Mouse (Mus musculus) testis, adult 2 months (tissue): ENCODE data around the gene Rb1. TPM values are rescaled to one million over a fixed set of nuclear protein-coding genes. Genes with fewer than 3 reads are reported as not detected.

Experiments used
- H3K27ac ChIP-seq: fragments of 200-500 bp; 2 replicates; pipeline ENCODE4 v1.5.1; 2012; ENCODE audit warnings: low read depth, low read length; ENCODE audit not compliant: control insufficient read depth, insufficient read depth
- H3K27me3 ChIP-seq: fragments of 200-500 bp; 2 replicates; pipeline ENCODE4 v1.6.1; 2012; ENCODE audit warnings: mild to moderate bottlenecking, low read length, moderate library complexity; ENCODE audit not compliant: control insufficient read depth, insufficient read depth
- H3K36me3 ChIP-seq: fragments of 200-500 bp; 2 replicates; pipeline ENCODE4 v1.6.1; 2012; ENCODE audit warnings: mild to moderate bottlenecking, low read length; ENCODE audit not compliant: control insufficient read depth, insufficient read depth
- H3K4me1 ChIP-seq: fragments of 200-500 bp; 2 replicates; pipeline ENCODE4 v1.6.1; 2012; ENCODE audit warnings: low read length; ENCODE audit not compliant: control insufficient read depth, insufficient read depth
- H3K4me3 ChIP-seq: fragments of 200-500 bp; 2 replicates; pipeline ENCODE4 v1.5.1; 2012; ENCODE audit warnings: low read depth, mild to moderate bottlenecking, low read length, moderate library complexity, mixed read lengths; ENCODE audit not compliant: control insufficient read depth
- CTCF ChIP-seq: fragments of 200-500 bp; IDR thresholded peaks from 2 replicates; pipeline ENCODE4 v1.5.1; 2012; ENCODE audit warnings: low read depth, mild to moderate bottlenecking, inconsistent platforms, low read length, moderate library complexity; ENCODE audit not compliant: control insufficient read depth, insufficient read depth, insufficient replicate concordance
- POLR2A ChIP-seq: fragments of 200-500 bp; IDR thresholded peaks from 2 replicates; pipeline ENCODE4 v1.6.1; 2012; ENCODE audit warnings: low read depth, mild to moderate bottlenecking, inconsistent platforms, low read length, moderate library complexity; ENCODE audit not compliant: control insufficient read depth
- polyA plus RNA-seq: library from polyadenylated mRNA; depleted of rRNA; stranded (reverse); fragments of >200 nt; gene quantifications from 2 replicates; pipeline ENCODE4 v1.2.3, GENCODE M21; 2012

Gene Rb1
- polyA plus RNA-seq, 1 experiment, result 6.4 TPM

DNA sequence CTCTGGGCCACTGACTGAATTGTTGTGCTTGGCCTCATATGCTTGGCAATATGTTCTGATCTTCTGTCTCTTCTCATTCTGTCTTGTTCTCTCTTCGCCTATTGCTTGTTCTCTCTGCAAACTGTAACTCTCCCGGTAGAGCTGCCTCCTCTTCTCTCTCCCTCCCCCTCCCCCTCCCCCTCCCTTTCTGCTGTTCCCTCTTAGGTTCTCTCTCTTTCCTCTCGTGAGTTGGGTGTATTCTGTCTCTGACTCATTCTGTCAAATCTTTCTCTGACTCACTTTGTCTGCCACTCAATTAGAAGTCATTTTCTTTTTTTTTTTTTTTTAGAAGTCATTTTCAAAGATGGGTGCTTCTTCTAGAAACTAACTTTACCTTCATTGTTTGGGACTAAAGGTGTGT, 178.9 kb downstream of the Rb1 start:
- no peak overlapping the region for H3K27ac ChIP-seq
- TF ChIP-seq POLR2A (no peak), CTCF (no peak)
- no peaks in the 10 kb centered on the region for H3K36me3 ChIP-seq
- no peak overlapping the region for H3K4me3 ChIP-seq
- H3K27me3 ChIP-seq, result no peaks in the 10 kb centered on the region
- peaks cover 4% of the 10 kb centered on the region for H3K4me1 ChIP-seq

DNA sequence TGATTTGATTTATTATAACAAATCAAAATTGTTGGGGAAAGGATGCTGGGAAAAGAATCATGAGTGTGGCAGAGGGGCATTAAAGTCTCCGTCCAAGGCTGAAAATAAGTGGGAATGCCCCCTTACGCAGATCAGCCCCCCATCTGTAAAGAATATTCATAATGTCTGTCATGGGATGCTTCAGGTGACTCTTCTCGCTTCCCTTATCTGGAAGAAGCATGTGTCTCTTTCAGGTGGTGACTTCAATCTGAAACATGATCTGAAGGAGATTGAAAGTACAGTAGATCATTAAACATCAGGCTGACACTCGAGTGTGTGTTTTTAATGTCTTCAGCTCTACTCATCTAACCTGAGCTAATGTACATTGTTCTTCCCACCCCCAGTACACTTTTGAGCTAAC, 180.1 kb downstream of the Rb1 start:
- H3K27me3 ChIP-seq, result no peaks in the 10 kb centered on the region
- H3K27ac ChIP-seq, result no peak overlapping the region
- H3K36me3 ChIP-seq, result no peaks in the 10 kb centered on the region
- peaks cover 4% of the 10 kb centered on the region for H3K4me1 ChIP-seq
- H3K4me3 ChIP-seq, result no peak overlapping the region
- TF ChIP-seq CTCF, result no peak
- no peak for TF ChIP-seq POLR2A

DNA sequence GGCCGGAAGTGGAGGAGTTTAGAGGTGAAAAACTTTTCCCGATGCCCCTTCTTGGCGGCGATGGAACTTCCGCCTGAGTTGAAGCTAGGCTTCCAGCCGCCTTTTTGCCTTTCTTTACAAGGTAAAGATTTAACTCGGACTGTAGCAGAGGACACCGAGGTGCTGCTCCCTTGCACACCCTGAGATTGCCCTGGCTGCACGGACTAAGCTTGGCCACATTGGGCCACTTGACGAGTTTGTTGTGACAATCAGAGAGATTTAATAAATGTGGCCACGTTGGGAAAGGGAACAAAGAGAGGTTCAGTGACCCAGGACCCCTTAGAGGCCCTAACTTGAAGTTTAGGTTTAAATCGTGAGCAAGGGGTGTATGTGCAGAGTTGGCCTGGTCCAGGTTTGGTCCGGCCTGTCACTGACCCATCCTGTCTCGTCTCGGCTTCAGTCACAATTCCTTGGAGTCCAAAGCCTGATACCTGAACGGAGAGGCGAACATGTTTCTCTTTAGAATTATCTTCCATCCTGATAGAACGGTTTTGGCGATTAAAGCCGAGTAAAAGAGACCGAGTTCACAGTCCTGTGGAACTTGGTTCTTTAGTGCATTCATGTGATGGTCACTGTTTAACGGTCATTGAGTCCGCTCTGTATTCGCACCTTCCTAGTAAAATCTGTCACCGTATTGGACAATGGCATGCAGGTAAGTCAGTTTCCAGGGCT, 181.8 kb downstream of the Rb1 start:
- no peaks in the 10 kb centered on the region for H3K36me3 ChIP-seq
- no peaks in the 10 kb centered on the region for H3K27me3 ChIP-seq
- TF ChIP-seq CTCF (no peak), POLR2A (no peak)
- H3K4me3 ChIP-seq, result peak overlapping the region; percentile 95
- peaks cover 4% of the 10 kb centered on the region for H3K4me1 ChIP-seq
- H3K27ac ChIP-seq, result peak overlapping the region; percentile 96

DNA sequence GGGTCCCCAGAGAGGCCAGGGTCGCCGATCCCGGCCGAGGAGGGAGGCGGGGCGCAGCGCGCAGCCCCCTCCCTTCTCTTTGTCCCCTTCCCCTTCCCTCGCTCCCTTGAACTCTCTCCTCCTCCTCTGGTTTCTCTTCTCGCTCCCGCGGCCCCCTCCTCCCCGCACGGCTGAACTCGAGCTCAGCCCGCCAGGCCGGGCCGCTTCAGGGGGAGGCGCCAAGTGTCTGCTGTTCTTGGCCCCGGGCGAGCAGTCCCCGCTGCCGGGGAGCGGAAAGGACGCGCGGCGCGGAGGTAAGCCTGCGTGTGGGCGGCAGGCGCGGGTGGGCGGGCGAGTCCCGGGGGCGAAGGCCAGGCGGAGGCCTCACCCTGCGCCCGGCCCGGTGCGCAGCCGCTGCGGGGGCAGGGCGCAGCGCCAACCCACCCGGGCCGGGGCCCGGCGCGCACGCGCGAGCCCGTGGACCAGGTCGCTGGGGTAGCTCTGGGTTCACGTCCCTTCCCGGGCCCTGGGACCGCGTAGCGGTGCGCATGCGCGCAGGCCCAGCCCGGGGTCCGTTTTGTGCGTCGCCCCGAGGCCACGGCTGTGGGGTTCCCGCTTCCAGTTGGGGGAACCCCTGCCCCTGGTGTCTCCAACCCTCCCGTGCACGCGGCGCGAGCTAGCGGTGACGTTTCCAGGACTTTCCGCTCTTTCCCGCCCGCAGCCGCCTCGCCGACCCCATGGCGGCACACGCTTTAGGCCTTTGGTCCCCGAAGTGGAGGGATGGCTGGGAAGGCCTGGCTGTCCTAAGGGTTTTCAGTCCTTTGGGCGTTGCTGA, 182.5 kb downstream of the Rb1 start:
- peak overlapping the region; percentile 96 for H3K27ac ChIP-seq

DNA sequence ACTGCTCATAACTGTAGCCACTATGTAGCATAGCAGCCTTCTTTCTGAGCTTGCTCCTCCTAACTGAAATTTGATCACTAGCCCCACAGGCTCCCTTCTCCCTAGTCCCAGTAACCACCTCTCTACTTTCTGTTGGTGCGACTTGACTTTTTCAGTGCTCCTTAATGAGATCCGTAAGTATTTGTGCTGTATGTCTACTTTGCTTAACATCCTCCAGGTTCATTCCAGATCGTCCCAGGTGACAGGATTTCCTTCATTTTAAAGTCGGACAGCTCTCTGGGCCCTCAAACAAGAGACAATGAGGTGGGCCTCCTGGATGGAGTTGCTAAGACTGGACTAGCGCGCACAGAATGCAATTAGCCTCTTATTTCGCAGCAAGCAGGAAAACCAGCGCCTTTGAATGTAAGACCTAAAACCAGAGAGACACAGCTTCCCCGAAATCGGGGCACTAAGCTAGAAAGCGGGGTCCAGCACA, 183.2 kb downstream of the Rb1 start:
- Histone ChIP-seq H3K27ac (peak overlapping the region; percentile 83), H3K4me3 (peak overlapping the region; percentile 95)
- no peak for TF ChIP-seq POLR2A
- no peak for TF ChIP-seq CTCF

More for the DNA sequence above, 182.5 kb downstream of the Rb1 start:
- Histone ChIP-seq H3K27me3 (no peaks in the 10 kb centered on the region), H3K4me1 (peaks cover 4% of the 10 kb centered on the region), H3K4me3 (peak overlapping the region; percentile 95), H3K36me3 (no peaks in the 10 kb centered on the region)
- TF ChIP-seq POLR2A (peak; percentile 60), CTCF (no peak)

DNA sequence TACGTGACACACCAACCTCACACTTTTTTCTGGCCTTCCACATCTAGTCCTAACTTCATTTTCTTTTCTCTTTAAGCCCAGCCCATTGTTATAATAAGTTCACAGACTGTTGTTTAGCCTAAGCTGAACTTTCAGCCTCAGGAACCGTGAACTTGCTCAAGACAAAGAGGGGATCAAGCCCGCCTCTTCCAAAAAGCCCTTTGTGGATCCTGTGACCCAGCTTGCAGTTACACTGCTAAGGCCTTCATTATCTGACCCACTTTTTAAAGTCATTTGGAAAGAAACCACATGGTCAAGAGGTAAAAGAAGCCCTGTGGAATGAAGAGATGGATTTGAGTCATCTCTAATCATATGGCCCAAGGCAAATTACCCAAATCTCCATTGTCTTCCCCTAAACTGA, 183.8 kb downstream of the Rb1 start:
- no peak overlapping the region for H3K27ac ChIP-seq
- H3K36me3 ChIP-seq, result no peaks in the 10 kb centered on the region
- H3K4me1 ChIP-seq, result peaks cover 4% of the 10 kb centered on the region
- TF ChIP-seq POLR2A (no peak), CTCF (no peak)
- no peaks in the 10 kb centered on the region for H3K27me3 ChIP-seq
- no peak overlapping the region for H3K4me3 ChIP-seq

More for the DNA sequence above, 183.2 kb downstream of the Rb1 start:
- H3K36me3 ChIP-seq, result no peaks in the 10 kb centered on the region
- H3K27me3 ChIP-seq, result no peaks in the 10 kb centered on the region
- H3K4me1 ChIP-seq, result peaks cover 4% of the 10 kb centered on the region

DNA sequence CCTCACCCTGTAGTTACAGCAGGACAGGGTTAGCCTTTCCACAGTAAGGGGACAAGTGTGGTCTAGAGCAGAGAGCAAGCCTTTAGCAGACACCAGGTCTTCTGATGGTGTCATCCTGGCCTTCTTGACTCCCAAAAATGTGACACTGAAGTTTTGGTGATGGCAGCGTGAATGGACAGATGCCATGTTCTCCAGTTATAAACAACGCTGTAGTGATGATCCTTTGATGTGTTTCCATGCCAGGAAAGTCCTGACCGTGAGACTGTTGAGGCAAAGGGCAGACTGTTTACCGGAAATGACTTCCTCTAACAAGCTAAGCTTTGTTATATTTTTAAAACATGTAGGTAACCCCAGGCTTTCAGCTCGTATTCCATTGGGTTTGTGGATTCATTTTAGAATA, 185.8 kb downstream of the Rb1 start:
- peaks cover 3% of the 10 kb centered on the region for H3K4me1 ChIP-seq
- H3K27me3 ChIP-seq, result no peaks in the 10 kb centered on the region
- no peaks in the 10 kb centered on the region for H3K36me3 ChIP-seq
- no peak overlapping the region for H3K27ac ChIP-seq
- H3K4me3 ChIP-seq, result no peak overlapping the region
- TF ChIP-seq CTCF (no peak), POLR2A (no peak)
